Mouse (Mus musculus) testis, adult 2 months (tissue): ENCODE measurements around the gene Efs.

Experiments
- CTCF ChIP-seq: fragments of 200-500 bp; IDR thresholded peaks from 2 replicates; pipeline ENCODE4 v1.5.1; 2012; ENCODE audit warnings: low read depth, mild to moderate bottlenecking, inconsistent platforms, low read length, moderate library complexity; ENCODE audit not compliant: control insufficient read depth, insufficient read depth, insufficient replicate concordance
- POLR2A ChIP-seq: fragments of 200-500 bp; IDR thresholded peaks from 2 replicates; pipeline ENCODE4 v1.6.1; 2012; ENCODE audit warnings: low read depth, mild to moderate bottlenecking, inconsistent platforms, low read length, moderate library complexity; ENCODE audit not compliant: control insufficient read depth

- TF ChIP-seq CTCF, result no peak
- TF ChIP-seq POLR2A, result no peak
Observed at GRCm38 (mm10) chr14:54868026-54868425, 57.9 kb downstream of the Efs start.
